Mouse (Mus musculus) bone marrow, adult 2 months (tissue): ENCODE measurements around the gene Pcif1.

Source experiments
- CTCF ChIP-seq: fragments of 200-500 bp; IDR thresholded peaks from 2 replicates; pipeline ENCODE4 v1.5.1; 2011; ENCODE audit warnings: low read length, control low read depth; ENCODE audit not compliant: control insufficient read depth, insufficient read depth
- POLR2A ChIP-seq: fragments of 200-500 bp; IDR thresholded peaks from 2 replicates; pipeline ENCODE4 v1.6.1; 2011; ENCODE audit warnings: low read depth, mild to moderate bottlenecking, control low read depth, low read length, borderline replicate concordance; ENCODE audit not compliant: control insufficient read depth

- TF ChIP-seq CTCF (no peak), POLR2A (no peak)
Measured at GRCm38 (mm10) chr2:164886617-164887016, 7.5 kb downstream of the Pcif1 start.
